Mouse (Mus musculus) liver, embryonic 14.5 days (tissue): ENCODE measurements around the gene Gm9195. TPM values are rescaled to one million over a fixed set of nuclear protein-coding genes. Genes with fewer than 3 reads are reported as not detected.

Experiments
- ATAC-seq: fragments of 200-750 bp; cut with Nextera tagmentation; 2 replicates; pipeline ENCODE4 v1.8.0; 2017; ENCODE audit warnings: moderate number of reproducible peaks, mild to moderate bottlenecking, moderate library complexity; ENCODE audit not compliant: insufficient read depth
- DNase-seq, 3 experiments: peaks; one replicate each; pipeline ENCODE4 v3.0.0-alpha.2; 2012 to 2013; ENCODE audit warnings: low read depth in 3 of 3, low spot score in 3 of 3
- H3K27ac ChIP-seq: fragments of 300-500 bp; sonication (generic); 2 replicates; pipeline ENCODE4 v1.5.1; 2014; ENCODE audit warnings: moderate library complexity, mild to moderate bottlenecking, control low read depth, inconsistent platforms
- H3K27me3 ChIP-seq: fragments of 300-500 bp; sonication (generic); 2 replicates; pipeline ENCODE4 v1.6.1; 2014; ENCODE audit warnings: mild to moderate bottlenecking, low read length, moderate library complexity; ENCODE audit not compliant: control insufficient read depth, insufficient read depth
- H3K36me3 ChIP-seq: fragments of 300-500 bp; sonication (generic); replicated peaks from 2 replicates; pipeline ENCODE4 v1.6.1; 2014; ENCODE audit warnings: low read depth; ENCODE audit not compliant: control insufficient read depth, insufficient read depth
- H3K4me1 ChIP-seq, 2 experiments: fragments of 200-500 bp in 1 of 2; fragments of 300-500 bp in 1 of 2; sonication (generic) in 1 of 2; replicated peaks; 2 replicates each; pipeline ENCODE4 v1.6.1; 2012 to 2014; ENCODE audit warnings: antibody characterized with exemption in 1 of 2, inconsistent platforms in 1 of 2, low read length in 1 of 2; ENCODE audit not compliant: control insufficient read depth in 2 of 2, insufficient read depth in 2 of 2
- H3K4me2 ChIP-seq: fragments of 300-500 bp; sonication (generic); 2 replicates; pipeline ENCODE4 v1.6.1; 2014; ENCODE audit warnings: low read depth, mild to moderate bottlenecking, control low read depth, moderate library complexity
- H3K4me3 ChIP-seq, 2 experiments: fragments of 200-500 bp in 1 of 2; fragments of 300-500 bp in 1 of 2; sonication (generic) in 1 of 2; 2 replicates each; pipeline ENCODE4 v1.5.1; 2012 to 2014; ENCODE audit warnings: low read depth in 2 of 2, low read length in 2 of 2, mild to moderate bottlenecking in 2 of 2, control low read depth in 1 of 2, inconsistent platforms in 1 of 2, moderate library complexity in 1 of 2; ENCODE audit not compliant: insufficient read depth in 1 of 2
- H3K9ac ChIP-seq: fragments of 300-500 bp; sonication (generic); replicated peaks from 2 replicates; pipeline ENCODE4 v1.6.1; 2014; ENCODE audit warnings: mild to moderate bottlenecking, control low read depth, moderate library complexity
- H3K9me3 ChIP-seq: fragments of 300-500 bp; sonication (generic); 2 replicates; pipeline ENCODE4 v1.6.1; 2016; ENCODE audit warnings: low read length, mixed read lengths; ENCODE audit not compliant: control insufficient read depth
- CTCF ChIP-seq: IDR thresholded peaks from 2 replicates; pipeline ENCODE4 v1.5.1; 2016; ENCODE audit warnings: antibody characterized with exemption, low read depth, control low read depth
- EP300 ChIP-seq: IDR thresholded peaks from 2 replicates; pipeline ENCODE4 v1.6.1; 2016; ENCODE audit warnings: antibody characterized with exemption, low read depth
- WGBS: fragments of 180-500 bp; shearing (Covaris S2); extraction: QIAGEN DNeasy Blood & Tissue Kit; methylation state at CpG from one replicate; pipeline ENCODE4 v1.1.7; 2014; ENCODE audit not compliant: insufficient replicate concordance; 5-methylcytosine and 5-hydroxymethylcytosine counted together
- polyA plus RNA-seq, 2 experiments: library from polyadenylated mRNA; depleted of rRNA in 1 of 2; stranded (reverse) in 1 of 2; unstranded in 1 of 2; fragments of >200 nt; fragmentation: Nextera tagmentation in 1 of 2; extraction: Ambion mirVana in 1 of 2; gene quantifications; 2 replicates each; pipeline versions ENCODE4 v1.2.1 to v1.2.3; 2012 to 2014

Gm9195 gene
- polyA plus RNA-seq, 2 experiments = not detected

- no peaks in the 10 kb centered on the region for H3K4me1 ChIP-seq
- no peak overlapping the region for H3K27ac ChIP-seq
- no peaks in the 10 kb centered on the region for H3K9me3 ChIP-seq
- H3K4me3 ChIP-seq = no peak overlapping the region
- H3K9ac ChIP-seq = no peak overlapping the region
- DNase-seq = no peak
- no peak for ATAC-seq
- H3K27me3 ChIP-seq = no peaks in the 10 kb centered on the region
- WGBS = 46% methylated on average over 9 of the region's 9 CpGs
- peak; percentile 68 for TF ChIP-seq CTCF
- TF ChIP-seq EP300 = no peak
- no peak overlapping the region for H3K4me2 ChIP-seq
- H3K36me3 ChIP-seq = no peaks in the 10 kb centered on the region
These were observed 44.2 kb downstream of the Gm9195 start for GRCm38 (mm10) chr14:72447141-72448091.

- 54% methylated on average over 11 of the region's 11 CpGs for WGBS
- no peak for ATAC-seq
- H3K36me3 ChIP-seq = no peaks in the 10 kb centered on the region
- no peak overlapping the region for H3K4me2 ChIP-seq
- TF ChIP-seq CTCF (no peak), EP300 (no peak)
- H3K9ac ChIP-seq = no peak overlapping the region
- H3K27me3 ChIP-seq = no peaks in the 10 kb centered on the region
- no peaks in the 10 kb centered on the region for H3K9me3 ChIP-seq
- no peak overlapping the region for H3K27ac ChIP-seq
- H3K4me1 ChIP-seq = no peaks in the 10 kb centered on the region
- no peak overlapping the region for H3K4me3 ChIP-seq
- DNase-seq = no peak
These were observed 48.7 kb downstream of the Gm9195 start for GRCm38 (mm10) chr14:72442936-72443335.

- H3K36me3 ChIP-seq = no peaks in the 10 kb centered on the region
- H3K4me1 ChIP-seq = no peaks in the 10 kb centered on the region
- H3K9ac ChIP-seq = no peak overlapping the region
- H3K9me3 ChIP-seq = no peaks in the 10 kb centered on the region
- H3K27me3 ChIP-seq = no peaks in the 10 kb centered on the region
- no peak overlapping the region for H3K4me3 ChIP-seq
- no peak for TF ChIP-seq EP300
- TF ChIP-seq CTCF = no peak
- H3K27ac ChIP-seq = no peak overlapping the region
- no peak for DNase-seq
- WGBS = 63% methylated on average over 7 of the region's 7 CpGs
- no peak overlapping the region for H3K4me2 ChIP-seq
- ATAC-seq = no peak
These were observed 50.7 kb downstream of the Gm9195 start for GRCm38 (mm10) chr14:72440929-72441328.

GRCm38 (mm10) chr14:72440436-72440835 is 51.2 kb downstream of the Gm9195 start:
- H3K9ac ChIP-seq = no peak overlapping the region
- H3K36me3 ChIP-seq = no peaks in the 10 kb centered on the region
- TF ChIP-seq EP300 (no peak), CTCF (no peak)
- no peak for DNase-seq
- H3K27ac ChIP-seq = no peak overlapping the region
- ATAC-seq = no peak
- H3K4me2 ChIP-seq = no peak overlapping the region
- H3K27me3 ChIP-seq = no peaks in the 10 kb centered on the region
- H3K4me1 ChIP-seq = no peaks in the 10 kb centered on the region
- no peak overlapping the region for H3K4me3 ChIP-seq
- WGBS = 63% methylated on average over 6 of the region's 6 CpGs
- no peaks in the 10 kb centered on the region for H3K9me3 ChIP-seq

- Histone ChIP-seq H3K4me3 (no peak overlapping the region), H3K27me3 (no peaks in the 10 kb centered on the region), H3K9ac (no peak overlapping the region), H3K36me3 (no peaks in the 10 kb centered on the region), H3K27ac (no peak overlapping the region), H3K9me3 (no peaks in the 10 kb centered on the region), H3K4me2 (no peak overlapping the region), H3K4me1 (no peaks in the 10 kb centered on the region)
- 53% methylated on average over 1 of the region's 1 CpGs for WGBS
- DNase-seq = no peak
- no peak for ATAC-seq
- TF ChIP-seq EP300 (no peak), CTCF (no peak)
These were observed 52.7 kb downstream of the Gm9195 start for GRCm38 (mm10) chr14:72438976-72439375.
